Mouse (Mus musculus) right cerebral cortex, postnatal 14 days (tissue): ENCODE measurements around the gene Nprl3.
"Not testable (repeated sequence)": the region's sequence is repeated elsewhere in the genome, so short reads cannot be mapped to it uniquely, and the experiment has no call there.

Experiments
- DNase-seq: peaks from one replicate; pipeline ENCODE4 v3.0.0; 2022

The Nprl3 gene

GRCm38 (mm10) chr11:32283091-32283777 is 15.7 kb upstream of the Nprl3 start, which contains the start of gene Hba-a1:
Gene Hba-a1, plus strand, starts transcription at chr11:32283511.
- not testable (repeated sequence) for DNase-seq

DNA sequence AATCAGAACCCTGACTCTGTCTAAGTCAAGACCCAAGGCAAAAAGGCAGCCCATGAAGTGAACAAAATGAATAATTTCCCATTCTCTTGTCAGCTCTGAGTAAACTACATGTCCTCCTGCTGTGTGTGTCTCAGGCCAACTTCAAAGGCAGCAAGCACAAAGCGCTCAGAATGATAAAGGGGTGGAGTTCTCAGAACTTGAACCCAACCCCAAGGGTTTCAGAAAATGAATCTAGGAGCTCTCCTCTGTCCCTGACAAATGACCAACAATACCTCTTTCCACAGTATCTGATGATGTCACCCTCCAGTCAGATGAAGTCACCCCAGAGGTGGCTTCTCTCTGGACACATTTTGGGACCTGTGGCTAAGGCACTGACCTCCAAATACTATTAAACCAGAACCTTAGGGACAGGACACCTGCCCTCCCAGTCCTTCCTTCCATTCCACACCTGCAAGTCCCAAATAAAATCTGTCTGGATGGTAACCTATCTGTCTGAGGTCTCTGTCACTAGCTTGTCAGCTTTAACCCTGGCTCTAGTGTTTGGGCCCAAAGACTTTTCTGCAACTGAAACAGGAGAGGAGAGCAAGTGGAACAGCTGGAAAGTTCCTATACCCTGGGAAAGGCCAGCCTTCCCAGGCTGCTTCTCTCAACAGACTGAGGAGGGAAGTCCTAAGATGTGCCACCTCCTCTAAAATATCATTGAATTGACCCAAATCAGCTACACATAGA is 14.1 kb upstream of the Nprl3 start:
- no peak for DNase-seq

- DNase-seq: no peak
Observed at GRCm38 (mm10) chr11:32280646-32281045, 13.1 kb upstream of the Nprl3 start.

GRCm38 (mm10) chr11:32278458-32278957 is 11.0 kb upstream of the Nprl3 start:
- no peak for DNase-seq

DNA sequence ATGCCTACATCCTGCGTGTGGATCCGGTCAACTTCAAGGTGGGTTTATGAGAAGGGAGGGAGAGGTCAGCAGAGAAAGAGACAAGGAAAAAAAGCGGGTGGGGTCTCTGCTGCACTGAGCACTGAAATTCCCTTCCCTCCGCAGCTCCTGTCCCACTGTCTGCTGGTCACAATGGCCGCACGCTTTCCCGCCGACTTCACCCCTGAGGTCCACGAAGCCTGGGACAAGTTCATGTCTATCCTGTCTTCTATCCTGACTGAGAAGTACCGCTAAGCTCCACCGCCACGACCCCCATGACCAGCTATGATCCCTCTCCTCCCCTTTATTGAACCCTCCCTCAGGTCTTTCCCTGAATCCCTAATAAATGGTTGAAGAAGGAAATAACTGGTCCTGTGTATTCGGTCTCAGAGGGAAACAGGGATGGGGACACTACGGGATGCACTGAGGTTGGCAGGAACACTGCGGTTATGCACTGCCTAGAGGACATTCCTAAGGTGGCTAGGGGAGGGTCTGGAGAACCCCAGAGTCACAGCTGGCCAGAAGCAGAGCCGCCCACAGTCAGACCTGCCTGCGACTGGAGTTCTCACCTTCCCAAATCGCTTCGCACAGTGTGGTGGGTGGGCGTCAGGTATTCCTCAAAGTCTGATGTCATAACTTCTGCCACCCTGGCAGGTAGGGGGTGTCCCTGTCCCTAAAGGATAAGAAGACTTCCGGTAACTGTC is 10.4 kb upstream of the Nprl3 start:
- DNase-seq: no peak

GRCm38 (mm10) chr11:32276347-32276746 is 8.8 kb upstream of the Nprl3 start, which contains the start of gene Hba-x:
Gene Hba-x, plus strand, starts transcription at chr11:32276400.
- no peak for DNase-seq

DNA sequence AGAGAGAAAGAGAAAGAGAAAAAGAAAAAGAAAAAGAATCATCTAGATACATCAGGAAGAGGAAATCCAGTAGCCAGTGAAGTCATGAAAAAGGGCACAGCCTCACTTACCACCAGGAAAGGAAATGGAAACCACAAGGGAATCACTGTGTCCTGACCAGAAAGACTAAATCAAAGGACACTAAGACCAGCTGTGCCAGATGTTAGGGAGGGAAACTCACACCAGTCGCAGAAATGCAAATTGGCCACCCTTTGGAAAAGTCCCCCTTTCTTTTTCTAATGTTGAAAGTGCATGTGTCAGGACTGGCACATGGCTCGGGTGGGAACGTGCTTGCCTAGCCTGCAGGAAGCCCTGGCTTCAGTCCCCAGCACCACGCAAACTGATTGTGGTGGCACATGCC is 3.7 kb upstream of the Nprl3 start:
- DNase-seq: no peak

DNA sequence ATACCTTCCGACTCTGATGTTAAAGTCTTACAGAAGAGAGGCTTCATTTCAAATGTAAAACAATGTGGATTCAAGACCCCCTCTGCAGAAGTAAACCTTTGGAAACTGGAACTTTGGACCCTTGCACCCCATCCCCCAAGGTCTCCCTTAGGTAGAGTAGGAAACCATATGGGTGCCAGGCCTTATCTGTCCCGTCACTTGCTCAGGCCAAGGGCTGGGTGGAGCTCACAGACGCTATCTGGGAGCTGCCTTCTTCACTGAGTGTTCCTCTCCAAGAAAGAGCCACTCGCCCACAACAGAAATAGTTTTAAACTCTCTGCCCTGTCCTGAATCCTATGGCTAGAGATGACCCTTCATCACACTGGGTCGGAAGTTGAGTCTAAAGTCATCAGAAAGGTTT is 1.4 kb upstream of the Nprl3 start:
- DNase-seq: no peak

GRCm38 (mm10) chr11:32267964-32268363 is 457 bp upstream of the Nprl3 start:
- no peak for DNase-seq

GRCm38 (mm10) chr11:32266776-32267175 is 731 bp downstream of the Nprl3 start:
- DNase-seq: no peak

DNA sequence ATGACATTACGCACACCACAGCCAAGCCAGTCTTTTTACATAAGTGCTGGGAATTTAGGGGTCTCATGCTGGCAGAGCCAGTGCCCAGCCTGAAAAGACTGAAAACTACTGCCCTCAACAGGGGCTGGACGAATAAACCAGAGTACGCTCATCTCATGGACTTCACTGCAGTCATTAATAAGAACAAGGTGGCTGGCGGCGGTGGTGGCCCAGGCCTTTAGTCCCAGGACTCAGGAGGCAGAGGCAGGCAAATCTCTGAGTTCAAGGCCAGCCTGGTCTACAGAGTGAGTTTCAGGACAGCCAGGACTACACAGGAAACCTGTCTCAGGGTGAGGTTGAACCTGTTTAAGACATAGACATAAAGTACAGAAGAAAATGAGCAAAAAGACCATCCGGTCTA is 1.3 kb downstream of the Nprl3 start:
- no peak for DNase-seq

DNA sequence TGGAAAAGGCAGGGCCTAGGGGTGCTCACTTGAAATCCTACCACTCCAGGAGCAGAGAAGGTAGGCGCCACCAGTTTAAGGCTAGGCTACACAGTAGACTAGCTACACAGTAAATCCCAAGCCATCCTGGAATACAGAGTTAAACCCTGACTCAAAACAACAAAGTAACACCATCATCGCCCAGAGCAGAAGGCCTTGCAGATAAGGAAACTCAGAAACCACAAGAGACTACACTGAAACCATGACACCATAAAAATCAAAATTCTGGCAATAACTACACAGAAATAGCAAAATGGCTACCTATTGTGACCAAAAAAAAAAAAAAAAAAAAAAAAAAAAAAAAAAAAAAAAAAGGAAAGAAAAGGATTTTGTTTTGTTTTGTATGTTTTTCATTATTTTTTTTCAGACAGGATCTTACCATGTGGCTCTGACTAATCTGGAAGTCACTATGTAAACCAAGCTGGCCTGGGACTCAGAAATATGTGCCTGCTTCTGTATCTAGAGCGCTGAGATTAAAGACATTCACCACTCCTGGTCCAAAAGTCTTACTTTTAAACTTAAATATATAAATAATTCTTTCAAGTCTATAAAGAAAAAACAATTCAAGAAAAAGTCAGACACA is 2.3 kb downstream of the Nprl3 start:
- DNase-seq: no peak

- no peak for DNase-seq
Observed at GRCm38 (mm10) chr11:32262674-32263415, 4.7 kb downstream of the Nprl3 start.

GRCm38 (mm10) chr11:32256566-32256965 is 10.9 kb downstream of the Nprl3 start:
- DNase-seq: no peak

GRCm38 (mm10) chr11:32256146-32256545 is 11.4 kb downstream of the Nprl3 start:
- no peak for DNase-seq

- DNase-seq: no peak
Observed at GRCm38 (mm10) chr11:32253121-32253520, 14.4 kb downstream of the Nprl3 start.

DNA sequence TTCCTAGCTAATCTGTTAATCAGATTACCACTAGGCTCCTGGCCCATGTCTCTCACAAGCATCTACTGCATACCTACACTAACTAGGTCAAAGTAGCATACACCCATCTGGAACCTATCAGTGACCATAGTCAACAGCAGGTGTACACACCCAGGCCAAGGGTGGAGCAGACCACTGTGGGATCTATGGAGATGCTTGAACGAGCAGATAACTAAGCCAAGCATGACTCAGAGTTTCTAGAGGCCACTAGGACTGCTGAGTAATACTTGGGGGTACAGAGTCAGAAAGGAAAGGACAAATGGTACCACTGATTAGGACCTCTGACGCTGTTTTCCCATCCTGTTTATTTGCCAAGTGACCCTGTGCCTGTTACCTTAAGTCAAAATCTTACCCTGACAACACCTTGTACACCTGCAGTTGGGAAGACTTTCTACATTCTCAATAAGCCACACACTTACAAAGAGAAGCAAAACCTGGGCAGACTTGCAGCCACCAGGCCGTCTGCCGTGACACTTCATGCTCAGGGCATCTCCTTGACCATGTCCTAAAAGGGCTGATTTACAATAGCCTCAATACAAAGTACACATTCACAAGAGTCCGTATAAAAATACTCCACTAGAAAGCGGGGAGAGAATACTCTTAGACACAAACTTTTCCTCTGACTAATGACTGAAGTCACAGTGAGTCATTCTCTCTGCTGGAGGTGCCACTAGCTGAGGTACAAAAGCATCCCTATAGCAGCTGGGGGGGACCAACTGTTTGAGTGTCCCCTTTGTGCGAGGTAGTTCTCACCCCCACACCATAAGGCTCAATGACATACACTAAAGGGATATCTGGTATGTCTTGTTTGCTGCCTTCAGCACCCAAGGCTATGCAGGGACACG is 16.4 kb downstream of the Nprl3 start:
- DNase-seq: no peak

GRCm38 (mm10) chr11:32248350-32248749 is 19.2 kb downstream of the Nprl3 start:
- DNase-seq: no peak

DNA sequence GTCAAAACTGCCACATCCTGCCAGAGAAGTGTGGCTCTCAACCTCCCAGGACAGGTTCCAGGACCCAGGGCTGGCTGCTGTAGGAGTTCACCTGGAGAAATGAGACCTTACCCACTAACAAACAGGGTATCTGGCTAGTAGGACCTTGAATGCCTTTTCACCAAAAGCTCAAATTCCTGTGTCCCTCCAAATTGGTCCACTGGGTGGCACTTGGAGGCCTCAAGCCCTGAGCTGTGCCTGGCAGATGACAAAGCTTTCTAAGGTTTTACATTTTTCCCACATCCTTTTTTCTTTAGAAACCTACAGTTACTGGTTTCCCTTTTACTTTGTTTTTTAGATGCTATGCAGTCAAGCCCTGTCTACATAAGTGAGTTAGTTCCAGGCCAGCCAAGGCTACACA is 20.4 kb downstream of the Nprl3 start:
- DNase-seq: no peak

DNA sequence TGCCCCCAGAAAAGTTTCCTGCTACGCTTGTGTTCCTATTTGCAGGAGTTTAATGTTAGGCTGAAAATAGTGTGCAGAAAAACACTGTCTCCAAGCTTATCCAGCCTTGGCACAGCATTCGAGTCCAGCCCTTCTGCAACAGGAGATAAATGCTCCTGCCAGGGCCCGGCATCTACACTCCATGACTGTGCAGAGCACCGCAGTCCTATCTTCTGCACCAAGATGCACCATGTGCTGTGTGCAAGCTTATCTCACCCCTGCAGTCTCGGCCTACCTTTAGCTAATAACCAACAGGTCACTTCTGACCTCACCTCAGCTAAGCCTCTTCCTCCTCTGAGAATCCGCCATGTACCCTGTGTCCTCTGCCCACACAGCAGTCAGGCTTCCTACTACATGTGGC is 21.9 kb downstream of the Nprl3 start:
- no peak for DNase-seq

GRCm38 (mm10) chr11:32244617-32245016 is 22.9 kb downstream of the Nprl3 start:
- DNase-seq: no peak
